In the genomic region with DNA sequence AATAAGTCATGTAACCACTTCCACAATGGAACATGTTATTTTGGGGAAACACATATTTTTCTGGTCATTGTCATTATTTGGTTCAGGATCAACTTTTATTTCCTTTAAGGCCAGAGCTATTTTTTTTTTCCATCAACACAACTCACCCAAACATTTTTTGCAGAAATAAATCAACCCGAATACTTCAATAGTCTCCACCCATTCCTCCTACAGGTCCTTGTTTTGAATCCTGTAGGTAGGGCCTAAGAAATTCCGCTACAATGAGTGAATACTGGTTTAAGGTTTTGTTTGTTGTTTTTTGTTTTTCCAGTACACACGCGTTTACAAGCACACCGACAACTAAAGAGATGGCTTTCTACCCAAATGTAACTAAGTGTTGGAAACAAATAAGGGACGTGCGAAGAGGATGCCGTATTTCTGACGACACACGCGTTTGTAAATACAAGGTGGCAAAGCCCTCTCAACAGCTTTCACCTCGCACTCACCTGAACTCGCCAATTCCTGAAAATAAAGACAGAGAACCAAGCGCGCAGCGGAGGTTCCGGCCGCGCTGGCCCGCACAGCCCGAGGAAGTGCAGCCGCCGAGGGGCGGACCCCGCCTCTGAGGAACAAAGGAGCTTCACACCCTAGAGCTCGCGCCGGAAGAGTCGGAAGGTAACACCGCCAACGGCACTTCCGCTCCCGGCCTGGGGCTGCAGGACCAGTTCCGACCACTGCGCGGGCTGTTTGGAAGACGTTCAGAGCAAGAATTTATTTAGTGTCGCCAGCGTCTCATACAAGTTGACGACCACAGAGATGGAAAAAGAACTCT, we compare ENCODE assay signal across 8 mouse cellular contexts. TPM values are rescaled to one million over a fixed set of nuclear protein-coding genes. Genes with fewer than 3 reads are reported as not detected.
A peak's percentile ranks its signal among the peaks of the same experiment; 100 is the strongest.
DNase-seq lines count a peak whose midpoint lies in the region; ATAC-seq and TF ChIP-seq lines count a peak whose summit lies in the region.

A gene (minus strand): TSS at position 646 of the 811 bp plus-strand sequence.

- TF ChIP-seq EP300 in liver, embryonic 14.5 days (IDR thresholded peaks at IDR 0.05; ENCODE audit: low read depth) = 0 out of 2 replicates have a peak, but pooled peaks have one; percentile 20
- no peak for TF ChIP-seq EP300 in stomach, postnatal 0 days (optimal IDR thresholded peaks at IDR 0.05)

- H3K27ac ChIP-seq in forebrain, embryonic 10.5 days = peak within 1 kb of the TSS; percentile 86
- H3K27ac ChIP-seq in heart, embryonic 15.5 days = peak within 1 kb of the TSS; percentile 64
- no peak within 1 kb of the TSS for H3K27ac ChIP-seq in liver, embryonic 14.5 days
- H3K27ac ChIP-seq in neural tube, embryonic 11.5 days (ENCODE audit: low read depth, low read length) = no peak within 1 kb of the TSS
- peak within 1 kb of the TSS; percentile 74 for H3K27ac ChIP-seq in stomach, postnatal 0 days (replicated peaks)

- peak within 1 kb of the TSS; percentile 65 for H3K4me3 ChIP-seq in forebrain, embryonic 10.5 days
- peak within 1 kb of the TSS; percentile 65 for H3K4me3 ChIP-seq in heart, embryonic 15.5 days
- H3K4me3 ChIP-seq in liver, embryonic 14.5 days (ENCODE audit: insufficient read depth in 1 of 2, low read depth in 2 of 2, low read length in 2 of 2) = peak within 1 kb of the TSS; percentile 58 to 98
- peak within 1 kb of the TSS; percentile 57 for H3K4me3 ChIP-seq in neural tube, embryonic 11.5 days (ENCODE audit: low read depth, low read length)
- peak within 1 kb of the TSS; percentile 69 for H3K4me3 ChIP-seq in stomach, postnatal 0 days (ENCODE audit: low read depth, low read length)

- WGBS in forebrain, embryonic 10.5 days = 3% methylated on average over 40 of the region's 40 CpGs
- 1% methylated on average over 40 of the region's 40 CpGs for WGBS in heart, embryonic 15.5 days
- WGBS in liver, embryonic 14.5 days (ENCODE audit: insufficient replicate concordance) = 3% methylated on average over 40 of the region's 40 CpGs
- WGBS in neural tube, embryonic 11.5 days = 6% methylated on average over 40 of the region's 40 CpGs
- 2% methylated on average over 40 of the region's 40 CpGs for WGBS in stomach, postnatal 0 days

- peak; percentile 90 to 92 for DNase-seq in CD8-positive naive resting alpha-beta T cell, adult 2 months (ENCODE audit: low read depth in 2 of 2, low spot score in 2 of 2)
- DNase-seq in c-Kit-positive CD71-negative TER-119-negative erythroid progenitor cells, embryonic 14.5 days (ENCODE audit: low read depth) = peak; percentile 85
- peak; percentile 95 for DNase-seq in forebrain, embryonic 10.5 days (ENCODE audit: extremely low spot score, low spot score)
- peak; percentile 89 to 92 for DNase-seq in kidney, postnatal 25 days
- DNase-seq in liver, embryonic 14.5 days (ENCODE audit: low read depth in 3 of 3, low spot score in 3 of 3) = peak; percentile 78 to 83 (median 81)
- peak; percentile 95 for DNase-seq in neural tube, embryonic 11.5 days (ENCODE audit: low spot score)
- peak; percentile 95 for DNase-seq in stomach, postnatal 0 days (ENCODE audit: low spot score)

- peak; percentile 79 for TF ChIP-seq CTCF in liver, embryonic 14.5 days (IDR thresholded peaks at IDR 0.05; ENCODE audit: low read depth)
- peak; percentile 75 for TF ChIP-seq CTCF in stomach, postnatal 0 days (IDR thresholded peaks at IDR 0.05; ENCODE audit: low read depth)

- H3K9me3 ChIP-seq in forebrain, embryonic 10.5 days = peaks cover 29% of the 10 kb centered on the region
- 0 out of 2 replicates have a peak, but pooled peaks cover 3% of the 10 kb centered on the region for H3K9me3 ChIP-seq in heart, embryonic 15.5 days (replicated peaks)
- no peaks in the 10 kb centered on the region for H3K9me3 ChIP-seq in liver, embryonic 14.5 days (ENCODE audit: control insufficient read depth, low read length)
- no peaks in the 10 kb centered on the region for H3K9me3 ChIP-seq in neural tube, embryonic 11.5 days (ENCODE audit: control insufficient read depth, low read length)
- no peaks in the 10 kb centered on the region for H3K9me3 ChIP-seq in stomach, postnatal 0 days (ENCODE audit: control insufficient read depth, low read length)

- no peaks in the 10 kb centered on the region for H3K27me3 ChIP-seq in forebrain, embryonic 10.5 days (ENCODE audit: poor library complexity, severe bottlenecking)
- no peaks in the 10 kb centered on the region for H3K27me3 ChIP-seq in heart, embryonic 15.5 days
- no peaks in the 10 kb centered on the region for H3K27me3 ChIP-seq in liver, embryonic 14.5 days (ENCODE audit: control insufficient read depth, insufficient read depth, low read length)
- H3K27me3 ChIP-seq in neural tube, embryonic 11.5 days (ENCODE audit: control insufficient read depth, insufficient read depth, low read length) = no peaks in the 10 kb centered on the region
- H3K27me3 ChIP-seq in stomach, postnatal 0 days (ENCODE audit: control insufficient read depth, insufficient read depth, low read length) = no peaks in the 10 kb centered on the region

- ATAC-seq in heart, embryonic 15.5 days (replicated peaks; ENCODE audit: insufficient number of reproducible peaks, insufficient read depth, low FRiP score, low read depth) = peak; percentile 96
- ATAC-seq in liver, embryonic 14.5 days (ENCODE audit: insufficient read depth) = peak; percentile 99
- peak; percentile 99 for ATAC-seq in neural tube, embryonic 11.5 days (ENCODE audit: insufficient read depth, low FRiP score, low TSS enrichment)
- peak; percentile 100 for ATAC-seq in stomach, postnatal 0 days (ENCODE audit: low FRiP score, low TSS enrichment)

- peaks cover 11% of the 10 kb centered on the region for H3K4me1 ChIP-seq in forebrain, embryonic 10.5 days
- peaks cover 7% of the 10 kb centered on the region for H3K4me1 ChIP-seq in heart, embryonic 15.5 days (replicated peaks)
- H3K4me1 ChIP-seq in liver, embryonic 14.5 days (replicated peaks; ENCODE audit: control insufficient read depth in 2 of 2, insufficient read depth in 2 of 2, low read length in 1 of 2) = peaks cover 0 to 6% of the 10 kb centered on the region in 2 experiments; a peak in 3 of 4 replicates
- H3K4me1 ChIP-seq in neural tube, embryonic 11.5 days (ENCODE audit: control insufficient read depth, insufficient read depth, low read length) = no peaks in the 10 kb centered on the region
- H3K4me1 ChIP-seq in stomach, postnatal 0 days (replicated peaks; ENCODE audit: control insufficient read depth, insufficient read depth) = no peaks in the 10 kb centered on the region

- H3K36me3 ChIP-seq in forebrain, embryonic 10.5 days (replicated peaks) = no peaks in the 10 kb centered on the region
- H3K36me3 ChIP-seq in heart, embryonic 15.5 days = no peaks in the 10 kb centered on the region
- H3K36me3 ChIP-seq in liver, embryonic 14.5 days (replicated peaks; ENCODE audit: control insufficient read depth, insufficient read depth, low read depth) = no peaks in the 10 kb centered on the region
- H3K36me3 ChIP-seq in neural tube, embryonic 11.5 days (ENCODE audit: control insufficient read depth, insufficient read depth, low read length) = no peaks in the 10 kb centered on the region
- H3K36me3 ChIP-seq in stomach, postnatal 0 days (ENCODE audit: control insufficient read depth, insufficient read depth, low read length) = no peaks in the 10 kb centered on the region

- peak within 1 kb of the TSS; percentile 56 for H3K9ac ChIP-seq in heart, embryonic 15.5 days
- H3K9ac ChIP-seq in liver, embryonic 14.5 days (replicated peaks) = peak within 1 kb of the TSS; percentile 67
- H3K9ac ChIP-seq in neural tube, embryonic 11.5 days (ENCODE audit: low read length) = peak within 1 kb of the TSS; percentile 72
- peak within 1 kb of the TSS; percentile 76 for H3K9ac ChIP-seq in stomach, postnatal 0 days (ENCODE audit: low read length)

- H3K4me2 ChIP-seq in heart, embryonic 15.5 days = peak within 1 kb of the TSS; percentile 80
- H3K4me2 ChIP-seq in liver, embryonic 14.5 days (ENCODE audit: low read depth) = peak within 1 kb of the TSS; percentile 66
- H3K4me2 ChIP-seq in neural tube, embryonic 11.5 days (ENCODE audit: low read depth) = peak within 1 kb of the TSS; percentile 72
- peak within 1 kb of the TSS; percentile 87 for H3K4me2 ChIP-seq in stomach, postnatal 0 days (replicated peaks; ENCODE audit: low read depth)

RNA-seq across cellular contexts. Expression of the gene that starts here (rescaled TPM):
- polyA plus RNA-seq in forebrain, embryonic 10.5 days (2016; fragmentation: Nextera tagmentation; extraction: Ambion mirVana) = 27.7 and 30.6 TPM in 2 replicates
- 23.7 and 30.8 TPM in 2 replicates for polyA plus RNA-seq in heart, embryonic 15.5 days (2015; fragmentation: Nextera tagmentation; extraction: Ambion mirVana)
- polyA plus RNA-seq in liver, embryonic 14.5 days (2012; rRNA removed) = 2.5 and 4.1 TPM in 2 replicates
- polyA plus RNA-seq in liver, embryonic 14.5 days (2014; fragmentation: Nextera tagmentation; extraction: Ambion mirVana) = 11.9 and 14.1 TPM in 2 replicates
- polyA plus RNA-seq in neural tube, embryonic 11.5 days (2014; fragmentation: Nextera tagmentation; extraction: Ambion mirVana) = 31.1 and 33.8 TPM in 2 replicates
- polyA plus RNA-seq in stomach, postnatal 0 days (2015; fragmentation: Nextera tagmentation; extraction: Ambion mirVana) = 39.0 and 39.1 TPM in 2 replicates

Comparison
In these comparisons a context has a peak if more than half of its experiments do, and no peak if none do; other contexts are left out.
1. H3K27ac ChIP-seq: peak in forebrain, embryonic 10.5 days (single experiment), heart, embryonic 15.5 days (single experiment) and stomach, postnatal 0 days (single experiment); none in liver, embryonic 14.5 days (single experiment) and neural tube, embryonic 11.5 days (single experiment).
2. Peak in every context shown above with its lines, with median percentiles within 50 percentile points of each other: DNase-seq, H3K4me3 ChIP-seq, ATAC-seq, H3K4me2 ChIP-seq and H3K9ac ChIP-seq.